Mouse (Mus musculus): ENCODE measurements around the gene Gpx4.

DNA sequence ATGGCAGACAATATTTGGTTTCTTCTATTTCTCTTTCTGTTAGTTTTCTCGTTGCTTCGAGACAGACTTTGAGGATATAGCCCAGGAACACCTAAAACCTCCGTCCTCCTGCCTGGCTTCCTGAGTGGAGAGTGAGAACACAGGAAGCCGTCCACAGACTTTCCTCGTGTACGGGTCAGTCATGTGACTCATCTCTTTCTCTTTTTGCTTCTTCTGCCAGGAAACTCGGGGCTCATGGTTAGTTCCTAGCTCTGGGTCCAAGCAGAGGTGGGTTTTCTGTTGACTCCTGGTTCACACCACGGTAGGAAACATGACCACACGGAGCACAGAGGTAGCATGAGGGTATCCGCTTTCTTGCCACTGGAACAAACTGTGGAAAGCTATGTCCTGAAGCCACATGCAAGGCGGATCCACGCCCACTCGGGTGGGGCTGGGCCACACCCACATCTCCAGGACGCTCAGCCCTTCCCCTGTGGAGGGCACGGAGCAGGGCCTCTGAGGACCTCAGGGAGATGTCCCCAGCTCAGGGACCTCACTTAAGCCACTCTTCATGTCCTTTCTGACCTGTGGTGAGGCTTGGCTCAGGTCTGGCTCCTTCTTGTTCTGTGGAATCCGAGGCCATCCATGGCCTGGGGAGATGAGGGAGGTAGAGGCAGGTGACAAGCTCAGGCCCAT lies 33.6 kb downstream of the Gpx4 start:
- TF ChIP-seq POLR2A (IDR thresholded peaks at IDR 0.05; ENCODE audit: low read depth, low read length) (no peak), CTCF (IDR thresholded peaks at IDR 0.05; ENCODE audit: borderline replicate concordance, insufficient read depth, low read length) (no peak)
